Mouse (Mus musculus) cerebellum, adult 2 months (tissue): Measurements from ENCODE around the gene Olfr649. TPM values are rescaled to one million over a fixed set of nuclear protein-coding genes. Genes with fewer than 3 reads are reported as not detected.

Experiments
- DNase-seq, 2 experiments: peaks; one replicate each; pipeline ENCODE4 v3.0.0; 2021
- H3K27ac ChIP-seq: fragments of 200-500 bp; 2 replicates; pipeline ENCODE4 v1.5.1; 2012; ENCODE audit warnings: low read length, control low read depth, inconsistent platforms; ENCODE audit not compliant: insufficient read depth
- H3K27me3 ChIP-seq: fragments of 200-500 bp; 2 replicates; pipeline ENCODE4 v1.6.1; 2012; ENCODE audit warnings: inconsistent platforms, mild to moderate bottlenecking, low read length, moderate library complexity; ENCODE audit not compliant: control insufficient read depth, insufficient read depth
- H3K4me1 ChIP-seq: fragments of 200-500 bp; 2 replicates; pipeline ENCODE4 v1.6.1; 2011; ENCODE audit warnings: low read length; ENCODE audit not compliant: control insufficient read depth, insufficient read depth
- H3K4me3 ChIP-seq: fragments of 200-500 bp; replicated peaks from 2 replicates; pipeline ENCODE3; 2011; ENCODE audit warnings: mild to moderate bottlenecking, low read depth, low read length, control low read depth; ENCODE audit not compliant: insufficient read depth
- CTCF ChIP-seq: fragments of 200-500 bp; IDR thresholded peaks from 2 replicates; pipeline ENCODE4 v1.5.1; 2011; ENCODE audit warnings: low read depth, mild to moderate bottlenecking, control low read depth, low read length, moderate library complexity, borderline replicate concordance; ENCODE audit not compliant: insufficient read depth
- POLR2A ChIP-seq: fragments of 200-500 bp; IDR thresholded peaks from 2 replicates; pipeline ENCODE4 v1.6.1; 2011; ENCODE audit warnings: low read length, control low read depth, borderline replicate concordance; ENCODE audit not compliant: insufficient read depth
- WGBS: fragments of 180-500 bp; shearing (Covaris S2); methylation state at CpG from one replicate; pipeline ENCODE4 v1.1.7; 2018; 5-methylcytosine and 5-hydroxymethylcytosine counted together
- polyA plus RNA-seq: library from polyadenylated mRNA; depleted of rRNA; stranded (reverse); fragments of >200 nt; gene quantifications from 2 replicates; pipeline ENCODE4 v1.2.3, GENCODE M21; 2012; rRNA removed

Gene Olfr649
- polyA plus RNA-seq: not detected in 2 replicates

GRCm38 (mm10) chr7:104195885-104196284 lies at the start of gene Olfr649:
Olfr649 (minus strand) TSS chr7:104195985.
- no peak for DNase-seq
- WGBS: 75% methylated on average over 6 of the region's 6 CpGs
- H3K27ac ChIP-seq: no peak within 1 kb of the TSS
- H3K4me1 ChIP-seq: no peaks in the 10 kb centered on the region
- no peak within 1 kb of the TSS for H3K4me3 ChIP-seq
- TF ChIP-seq POLR2A (no peak), CTCF (no peak)
- H3K27me3 ChIP-seq: no peaks in the 10 kb centered on the region

GRCm38 (mm10) chr7:104244287-104245181 lies 48.7 kb upstream of the Olfr649 start, which contains the start of gene Trim34a:
Trim34a (plus strand) TSS chr7:104244457.
- TF ChIP-seq POLR2A (no peak), CTCF (no peak)
- Histone ChIP-seq H3K4me1 (no peaks in the 10 kb centered on the region), H3K27ac (no peak within 1 kb of the TSS), H3K4me3 (peak within 1 kb of the TSS; percentile 51), H3K27me3 (no peaks in the 10 kb centered on the region)
- WGBS: 10% methylated on average over 13 of the region's 13 CpGs
- DNase-seq: peak in 1 of 2 experiments; percentile 2

GRCm38 (mm10) chr7:104243616-104244015 lies 47.8 kb upstream of the Olfr649 start:
- Histone ChIP-seq H3K4me3 (no peak overlapping the region), H3K4me1 (no peaks in the 10 kb centered on the region), H3K27ac (no peak overlapping the region), H3K27me3 (no peaks in the 10 kb centered on the region)
- DNase-seq: no peak
- TF ChIP-seq POLR2A (no peak), CTCF (no peak)
- 43% methylated on average over 1 of the region's 1 CpGs for WGBS

- no peak overlapping the region for H3K27ac ChIP-seq
- no peak for TF ChIP-seq CTCF
- TF ChIP-seq POLR2A: no peak
- DNase-seq: no peak
Measured at GRCm38 (mm10) chr7:104240857-104241256, 45.1 kb upstream of the Olfr649 start.

GRCm38 (mm10) chr7:104231203-104231602 lies 35.4 kb upstream of the Olfr649 start:
- WGBS: 39% methylated on average over 2 of the region's 2 CpGs
- H3K4me3 ChIP-seq: no peak overlapping the region
- TF ChIP-seq CTCF: peak; percentile 5; the same call in 1 of the 2 replicates
- TF ChIP-seq POLR2A: no peak
- no peaks in the 10 kb centered on the region for H3K27me3 ChIP-seq
- H3K27ac ChIP-seq: no peak overlapping the region
- no peak for DNase-seq
- H3K4me1 ChIP-seq: no peaks in the 10 kb centered on the region

More at GRCm38 (mm10) chr7:104240857-104241256, 45.1 kb upstream of the Olfr649 start:
- H3K4me3 ChIP-seq: no peak overlapping the region
- H3K4me1 ChIP-seq: no peaks in the 10 kb centered on the region
- H3K27me3 ChIP-seq: no peaks in the 10 kb centered on the region

GRCm38 (mm10) chr7:104218701-104219569 lies 23.1 kb upstream of the Olfr649 start, which contains the start of gene Trim6:
Trim6 (plus strand) TSS chr7:104218793.
- TF ChIP-seq POLR2A (no peak), CTCF (no peak)
- no peaks in the 10 kb centered on the region for H3K4me1 ChIP-seq
- no peaks in the 10 kb centered on the region for H3K27me3 ChIP-seq
- DNase-seq: peak; percentile 1 to 6
- H3K4me3 ChIP-seq: no peak within 1 kb of the TSS
- WGBS: 5% methylated on average over 37 of the region's 37 CpGs
- H3K27ac ChIP-seq: no peak within 1 kb of the TSS

GRCm38 (mm10) chr7:104217881-104218280 lies 22.1 kb upstream of the Olfr649 start:
- H3K27ac ChIP-seq: no peak overlapping the region
- no peak for DNase-seq
- H3K27me3 ChIP-seq: no peaks in the 10 kb centered on the region
- no peaks in the 10 kb centered on the region for H3K4me1 ChIP-seq
- WGBS: 72% methylated on average over 2 of the region's 2 CpGs
- no peak overlapping the region for H3K4me3 ChIP-seq
- no peak for TF ChIP-seq POLR2A
- TF ChIP-seq CTCF: no peak
